Mouse (Mus musculus): ENCODE measurements around the gene Eml2. TPM values are rescaled to one million over a fixed set of nuclear protein-coding genes. Genes with fewer than 3 reads are reported as not detected.

The Eml2 gene
- polyA plus RNA-seq, 1 experiment: 11.1 TPM

DNA sequence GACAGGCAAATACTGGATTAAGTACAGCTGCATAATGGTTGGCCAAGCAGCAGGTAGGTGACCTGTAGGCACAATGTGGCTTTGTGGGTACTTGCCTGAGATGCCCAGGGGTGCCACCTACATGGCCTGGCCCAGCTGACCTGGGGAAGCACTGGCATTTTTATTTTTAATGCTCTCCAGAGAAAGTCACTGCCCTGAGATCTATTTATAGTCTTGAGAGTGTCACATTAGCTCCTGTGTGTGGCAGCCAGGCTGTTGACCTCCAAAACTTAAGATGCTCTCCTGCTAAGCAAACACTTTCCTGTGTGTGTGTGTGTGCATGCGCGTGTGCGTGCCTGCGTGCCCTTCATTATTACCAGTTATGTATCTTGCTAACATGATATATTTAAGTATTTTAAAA is 62.1 kb downstream of the Eml2 start:
- Histone ChIP-seq H3K27ac (ENCODE audit: control insufficient read depth, insufficient read depth, low read depth, low read length) (no peak overlapping the region), H3K4me3 (ENCODE audit: control insufficient read depth, low read depth, low read length) (no peak overlapping the region), H3K36me3 (ENCODE audit: control insufficient read depth, insufficient read depth, low read length) (no peaks in the 10 kb centered on the region), H3K4me1 (ENCODE audit: control insufficient read depth, insufficient read depth, low read length) (no peaks in the 10 kb centered on the region), H3K27me3 (ENCODE audit: control insufficient read depth, insufficient read depth, low read length) (no peaks in the 10 kb centered on the region)
- TF ChIP-seq CTCF (IDR thresholded peaks at IDR 0.05; ENCODE audit: control insufficient read depth, insufficient read depth, insufficient replicate concordance, low read depth, low read length) (no peak), POLR2A (IDR thresholded peaks at IDR 0.05; ENCODE audit: control insufficient read depth, low read depth, low read length) (no peak)

DNA sequence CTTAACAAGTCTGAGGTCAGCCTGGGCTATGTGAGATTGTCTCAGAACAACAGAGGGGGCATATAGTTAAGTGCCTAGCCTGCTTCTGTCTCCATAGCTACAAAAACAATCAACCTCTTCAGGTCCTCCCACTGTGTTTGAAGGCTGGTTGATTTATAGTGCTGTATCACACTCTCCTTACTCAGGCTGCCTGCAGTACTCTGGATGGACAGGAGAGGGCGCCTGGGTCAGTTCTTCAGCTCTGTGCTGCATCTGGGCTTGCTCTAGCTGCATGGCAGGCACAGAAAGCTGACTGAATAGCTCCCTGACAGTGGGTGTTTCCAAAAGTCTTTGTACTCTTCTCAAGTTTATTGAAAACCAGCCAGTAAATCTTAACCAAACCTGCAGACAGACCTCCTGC is 63.2 kb downstream of the Eml2 start:
- Histone ChIP-seq H3K4me3 (ENCODE audit: control insufficient read depth, low read depth, low read length) (no peak overlapping the region), H3K4me1 (ENCODE audit: control insufficient read depth, insufficient read depth, low read length) (no peaks in the 10 kb centered on the region), H3K36me3 (ENCODE audit: control insufficient read depth, insufficient read depth, low read length) (no peaks in the 10 kb centered on the region), H3K27ac (ENCODE audit: control insufficient read depth, insufficient read depth, low read depth, low read length) (no peak overlapping the region), H3K27me3 (ENCODE audit: control insufficient read depth, insufficient read depth, low read length) (no peaks in the 10 kb centered on the region)
- TF ChIP-seq CTCF (IDR thresholded peaks at IDR 0.05; ENCODE audit: control insufficient read depth, insufficient read depth, insufficient replicate concordance, low read depth, low read length): peak; percentile 85; the same call in 1 of the 2 replicates
- no peak for TF ChIP-seq POLR2A (IDR thresholded peaks at IDR 0.05; ENCODE audit: control insufficient read depth, low read depth, low read length)

DNA sequence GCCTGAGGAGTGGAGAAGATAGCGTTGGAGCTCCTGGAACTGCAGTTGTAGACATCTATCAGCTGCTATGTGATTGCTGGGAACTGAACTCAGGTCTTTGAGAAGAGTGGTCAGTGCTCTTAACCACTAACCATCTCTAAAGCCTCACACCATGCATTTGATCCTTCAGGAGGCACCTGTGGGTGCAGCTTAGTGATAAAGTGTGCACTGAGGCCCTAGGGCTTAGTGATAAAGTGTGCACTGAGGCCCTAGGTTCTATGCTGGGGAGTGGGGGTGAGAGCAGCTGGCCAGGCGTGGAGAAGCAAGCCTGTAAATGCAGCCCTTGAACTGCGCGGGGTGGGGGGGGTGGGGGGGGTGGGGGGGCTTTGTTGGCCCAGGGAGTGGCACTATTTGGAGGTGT is 63.8 kb downstream of the Eml2 start:
- Histone ChIP-seq H3K27ac (ENCODE audit: control insufficient read depth, insufficient read depth, low read depth, low read length) (no peak overlapping the region), H3K36me3 (ENCODE audit: control insufficient read depth, insufficient read depth, low read length) (no peaks in the 10 kb centered on the region), H3K4me1 (ENCODE audit: control insufficient read depth, insufficient read depth, low read length) (no peaks in the 10 kb centered on the region), H3K27me3 (ENCODE audit: control insufficient read depth, insufficient read depth, low read length) (no peaks in the 10 kb centered on the region), H3K4me3 (ENCODE audit: control insufficient read depth, low read depth, low read length) (no peak overlapping the region)
- TF ChIP-seq POLR2A (IDR thresholded peaks at IDR 0.05; ENCODE audit: control insufficient read depth, low read depth, low read length) (no peak), CTCF (IDR thresholded peaks at IDR 0.05; ENCODE audit: control insufficient read depth, insufficient read depth, insufficient replicate concordance, low read depth, low read length) (no peak)

DNA sequence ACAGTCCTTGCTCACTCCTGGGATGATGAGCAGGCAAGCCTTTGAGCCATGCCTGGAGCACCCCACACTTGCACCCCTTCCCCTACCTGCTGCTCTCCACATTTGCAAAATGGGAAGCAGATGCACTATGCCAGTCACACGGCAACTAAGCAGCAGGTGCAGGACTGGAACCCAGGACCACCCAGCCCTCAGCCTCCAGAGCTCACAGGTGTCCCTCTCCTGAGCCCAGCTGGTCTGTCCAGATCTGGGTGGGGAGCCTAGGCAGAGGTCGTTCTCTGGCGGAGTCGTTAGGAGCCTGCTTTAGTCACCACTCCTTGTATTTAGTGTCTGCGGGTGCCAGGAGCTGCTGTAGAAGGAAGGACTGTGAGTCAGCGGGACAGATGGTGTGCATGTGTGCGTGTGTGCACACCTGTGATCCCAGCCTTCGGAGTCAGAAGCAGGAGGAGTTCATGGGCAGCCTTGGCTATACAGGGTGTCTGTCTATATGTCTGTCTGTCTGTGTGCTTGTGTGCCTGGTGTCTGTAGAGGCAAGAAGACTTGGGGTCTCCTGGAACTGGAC is 64.8 kb downstream of the Eml2 start:
- H3K4me3 ChIP-seq (ENCODE audit: control insufficient read depth, low read depth, low read length): no peak overlapping the region
- no peaks in the 10 kb centered on the region for H3K27me3 ChIP-seq (ENCODE audit: control insufficient read depth, insufficient read depth, low read length)
- TF ChIP-seq CTCF (IDR thresholded peaks at IDR 0.05; ENCODE audit: control insufficient read depth, insufficient read depth, insufficient replicate concordance, low read depth, low read length) (no peak), POLR2A (IDR thresholded peaks at IDR 0.05; ENCODE audit: control insufficient read depth, low read depth, low read length) (no peak)
- H3K27ac ChIP-seq (ENCODE audit: control insufficient read depth, insufficient read depth, low read depth, low read length): no peak overlapping the region
- no peaks in the 10 kb centered on the region for H3K36me3 ChIP-seq (ENCODE audit: control insufficient read depth, insufficient read depth, low read length)
- H3K4me1 ChIP-seq (ENCODE audit: control insufficient read depth, insufficient read depth, low read length): no peaks in the 10 kb centered on the region

DNA sequence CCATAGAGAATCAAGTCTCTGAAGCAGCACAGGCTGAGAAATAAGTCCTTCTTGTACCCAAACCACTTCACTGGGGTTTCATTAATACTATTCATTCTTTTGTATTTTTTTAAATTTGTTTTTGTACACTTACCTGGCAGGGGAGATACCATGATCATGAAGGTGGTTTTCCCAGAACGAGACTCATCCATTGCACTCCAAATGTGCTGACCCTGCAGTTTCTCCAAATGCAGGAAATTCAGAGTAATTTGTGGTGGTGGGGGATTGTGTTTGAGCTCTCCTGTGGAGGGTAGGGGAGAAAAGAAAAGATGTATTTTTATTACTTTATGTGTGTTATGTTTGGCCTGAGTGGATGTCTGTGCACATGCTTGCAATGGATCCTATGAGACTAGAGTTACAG is 65.8 kb downstream of the Eml2 start:
- H3K27me3 ChIP-seq (ENCODE audit: control insufficient read depth, insufficient read depth, low read length): no peaks in the 10 kb centered on the region
- H3K27ac ChIP-seq (ENCODE audit: control insufficient read depth, insufficient read depth, low read depth, low read length): no peak overlapping the region
- TF ChIP-seq CTCF (IDR thresholded peaks at IDR 0.05; ENCODE audit: control insufficient read depth, insufficient read depth, insufficient replicate concordance, low read depth, low read length): no peak
- no peak for TF ChIP-seq POLR2A (IDR thresholded peaks at IDR 0.05; ENCODE audit: control insufficient read depth, low read depth, low read length)
- no peaks in the 10 kb centered on the region for H3K4me1 ChIP-seq (ENCODE audit: control insufficient read depth, insufficient read depth, low read length)
- no peak overlapping the region for H3K4me3 ChIP-seq (ENCODE audit: control insufficient read depth, low read depth, low read length)
- H3K36me3 ChIP-seq (ENCODE audit: control insufficient read depth, insufficient read depth, low read length): no peaks in the 10 kb centered on the region

DNA sequence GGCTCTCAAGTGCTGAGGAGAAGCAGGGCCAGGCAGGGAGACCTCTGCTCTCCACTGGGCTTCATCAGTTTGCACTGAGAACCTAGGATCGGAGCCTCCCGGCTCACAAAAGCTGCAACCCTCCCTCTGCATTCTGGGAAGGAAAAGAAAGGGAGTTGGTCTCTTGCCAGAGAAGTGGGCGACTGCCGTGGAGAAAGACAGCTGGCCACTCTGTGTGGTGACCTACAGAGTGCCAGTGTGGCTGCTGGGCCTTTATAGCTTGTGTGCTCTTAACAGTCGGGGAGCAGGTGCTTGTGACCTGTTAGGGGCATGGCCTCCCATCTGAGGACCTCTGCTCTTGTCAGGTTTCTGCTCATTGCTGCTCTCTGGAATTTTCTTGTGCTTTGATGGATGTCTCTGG is 67.6 kb downstream of the Eml2 start:
- no peak for TF ChIP-seq POLR2A (IDR thresholded peaks at IDR 0.05; ENCODE audit: control insufficient read depth, low read depth, low read length)
- TF ChIP-seq CTCF (IDR thresholded peaks at IDR 0.05; ENCODE audit: control insufficient read depth, insufficient read depth, insufficient replicate concordance, low read depth, low read length): no peak
- Histone ChIP-seq H3K27me3 (ENCODE audit: control insufficient read depth, insufficient read depth, low read length) (no peaks in the 10 kb centered on the region), H3K36me3 (ENCODE audit: control insufficient read depth, insufficient read depth, low read length) (no peaks in the 10 kb centered on the region), H3K4me3 (ENCODE audit: control insufficient read depth, low read depth, low read length) (no peak overlapping the region), H3K27ac (ENCODE audit: control insufficient read depth, insufficient read depth, low read depth, low read length) (no peak overlapping the region), H3K4me1 (ENCODE audit: control insufficient read depth, insufficient read depth, low read length) (no peaks in the 10 kb centered on the region)

DNA sequence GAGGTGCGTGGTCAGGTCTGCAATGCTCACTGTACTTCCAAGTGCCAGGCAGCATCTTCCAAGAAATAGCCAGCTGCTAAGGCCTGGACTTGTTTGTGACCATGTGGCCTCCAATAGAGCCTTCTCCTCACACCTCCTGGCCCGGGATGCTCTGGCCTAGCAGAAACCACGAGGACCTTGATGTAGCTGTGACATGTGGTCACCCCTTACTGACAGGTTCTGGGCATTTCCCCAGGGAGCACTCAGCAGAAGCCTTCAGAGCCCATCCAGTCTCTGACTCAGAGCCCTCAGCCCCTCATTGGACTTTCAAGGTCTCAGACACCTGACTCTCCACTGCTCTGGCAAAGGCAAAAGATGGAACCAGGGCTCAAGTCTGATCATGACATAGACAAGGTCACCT is 68.9 kb downstream of the Eml2 start:
- TF ChIP-seq CTCF (IDR thresholded peaks at IDR 0.05; ENCODE audit: control insufficient read depth, insufficient read depth, insufficient replicate concordance, low read depth, low read length) (no peak), POLR2A (IDR thresholded peaks at IDR 0.05; ENCODE audit: control insufficient read depth, low read depth, low read length) (no peak)

DNA sequence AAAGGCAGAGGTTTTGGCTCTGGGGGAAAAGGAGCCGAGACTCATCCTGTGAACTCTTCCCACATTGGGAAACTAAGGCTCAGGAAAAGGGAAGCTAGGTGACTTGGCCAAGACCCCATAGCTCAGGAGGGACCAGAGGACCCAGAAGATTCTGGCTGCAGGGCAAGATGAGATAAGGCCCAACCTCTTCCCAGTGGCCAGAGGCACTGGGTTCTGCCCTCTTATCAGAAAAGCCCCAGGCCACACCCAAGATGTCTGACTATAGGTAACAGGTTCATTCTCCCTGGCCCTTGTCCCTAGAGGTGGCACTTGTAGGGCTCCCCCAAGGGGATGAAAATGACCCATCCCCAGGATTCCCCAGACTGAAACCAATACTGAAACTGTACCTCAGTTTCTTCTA is 70.6 kb downstream of the Eml2 start:
- no peaks in the 10 kb centered on the region for H3K27me3 ChIP-seq (ENCODE audit: control insufficient read depth, insufficient read depth, low read length)
- H3K4me1 ChIP-seq (ENCODE audit: control insufficient read depth, insufficient read depth, low read length): no peaks in the 10 kb centered on the region
- no peak overlapping the region for H3K27ac ChIP-seq (ENCODE audit: control insufficient read depth, insufficient read depth, low read depth, low read length)
- no peak overlapping the region for H3K4me3 ChIP-seq (ENCODE audit: control insufficient read depth, low read depth, low read length)
- no peak for TF ChIP-seq POLR2A (IDR thresholded peaks at IDR 0.05; ENCODE audit: control insufficient read depth, low read depth, low read length)
- H3K36me3 ChIP-seq (ENCODE audit: control insufficient read depth, insufficient read depth, low read length): no peaks in the 10 kb centered on the region

More for the DNA sequence above, 68.9 kb downstream of the Eml2 start:
- H3K27ac ChIP-seq (ENCODE audit: control insufficient read depth, insufficient read depth, low read depth, low read length): no peak overlapping the region
- H3K4me3 ChIP-seq (ENCODE audit: control insufficient read depth, low read depth, low read length): no peak overlapping the region
- H3K4me1 ChIP-seq (ENCODE audit: control insufficient read depth, insufficient read depth, low read length): no peaks in the 10 kb centered on the region
- no peaks in the 10 kb centered on the region for H3K27me3 ChIP-seq (ENCODE audit: control insufficient read depth, insufficient read depth, low read length)
- no peaks in the 10 kb centered on the region for H3K36me3 ChIP-seq (ENCODE audit: control insufficient read depth, insufficient read depth, low read length)

Data from testis, adult 2 months (tissue).